Mouse (Mus musculus) frontal cortex, postnatal 14 days (tissue): Measurements from ENCODE around the gene Trem3.
A peak's percentile ranks its signal among the peaks of the same experiment; 100 is the strongest.

Experiments
- DNase-seq, 2 experiments: peaks; one replicate each; pipeline ENCODE4 v3.0.0; 2022; ENCODE audit warnings: low spot score in 2 of 2

Gene Trem3

GRCm38 (mm10) chr17:48269833-48270232 is 22.3 kb downstream of the Trem3 start:
- DNase-seq: no peak

GRCm38 (mm10) chr17:48272158-48272557 is 24.6 kb downstream of the Trem3 start:
- DNase-seq: no peak

- DNase-seq: no peak
These were observed 25.0 kb downstream of the Trem3 start for GRCm38 (mm10) chr17:48272598-48272997.

- no peak for DNase-seq
These were observed 26.5 kb downstream of the Trem3 start for GRCm38 (mm10) chr17:48274098-48274497.

- peak; percentile 34 to 66 for DNase-seq
These were observed 27.3 kb downstream of the Trem3 start for GRCm38 (mm10) chr17:48274885-48275284.

GRCm38 (mm10) chr17:48275736-48276135 is 28.2 kb downstream of the Trem3 start:
- DNase-seq: no peak

GRCm38 (mm10) chr17:48278381-48278780 is 30.8 kb downstream of the Trem3 start:
- DNase-seq: no peak

- DNase-seq: no peak
These were observed 31.4 kb downstream of the Trem3 start for GRCm38 (mm10) chr17:48279002-48279401.

- no peak for DNase-seq
These were observed 33.6 kb downstream of the Trem3 start for GRCm38 (mm10) chr17:48280943-48281738.

DNA sequence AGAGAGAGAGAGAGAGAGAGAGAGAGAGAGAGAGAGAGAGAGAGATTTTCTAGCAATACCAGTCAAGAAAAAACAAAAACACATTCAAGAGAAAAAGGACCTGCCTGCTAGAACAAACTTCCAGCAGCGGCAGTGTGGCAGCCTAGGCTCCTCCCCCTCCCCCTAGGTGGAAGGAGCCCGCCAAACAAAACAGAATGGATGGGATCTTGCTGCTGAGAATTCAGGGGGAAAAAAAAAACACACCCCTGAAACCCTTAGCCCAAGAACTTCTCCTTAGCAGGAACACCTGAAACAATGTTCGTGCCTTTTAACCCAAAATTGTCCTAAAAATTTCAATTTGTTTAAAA is 34.1 kb downstream of the Trem3 start:
- DNase-seq: no peak

GRCm38 (mm10) chr17:48286765-48287164 is 39.2 kb downstream of the Trem3 start:
- no peak for DNase-seq

- DNase-seq: no peak
These were observed 39.7 kb downstream of the Trem3 start for GRCm38 (mm10) chr17:48287276-48287675.

- no peak for DNase-seq
These were observed 46.1 kb downstream of the Trem3 start for GRCm38 (mm10) chr17:48293500-48294194.

DNA sequence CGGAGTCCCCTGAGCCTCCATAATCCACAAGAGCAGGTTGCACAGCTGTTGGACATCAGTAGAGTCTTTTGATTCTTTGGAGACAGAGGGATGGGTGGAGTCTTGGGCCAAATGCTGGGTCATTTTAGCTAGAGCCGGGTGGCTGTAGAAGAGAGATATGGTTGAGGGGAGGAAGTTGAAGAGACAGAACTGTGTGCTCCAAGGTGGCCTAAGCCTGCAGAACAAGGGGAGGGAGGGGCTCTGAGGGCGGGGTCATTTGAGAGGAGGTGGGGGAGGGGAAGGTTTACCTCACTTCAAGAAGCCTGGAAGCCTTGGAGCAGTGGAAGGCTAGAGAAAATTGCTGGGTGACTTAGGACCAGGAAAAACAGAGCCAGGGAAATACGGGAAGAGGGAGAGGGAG is 51.6 kb downstream of the Trem3 start, which contains the start of gene Treml2:
Gene Treml2, plus strand, starts transcription at position 296 of the 400 bp plus-strand sequence.
- no peak for DNase-seq

DNA sequence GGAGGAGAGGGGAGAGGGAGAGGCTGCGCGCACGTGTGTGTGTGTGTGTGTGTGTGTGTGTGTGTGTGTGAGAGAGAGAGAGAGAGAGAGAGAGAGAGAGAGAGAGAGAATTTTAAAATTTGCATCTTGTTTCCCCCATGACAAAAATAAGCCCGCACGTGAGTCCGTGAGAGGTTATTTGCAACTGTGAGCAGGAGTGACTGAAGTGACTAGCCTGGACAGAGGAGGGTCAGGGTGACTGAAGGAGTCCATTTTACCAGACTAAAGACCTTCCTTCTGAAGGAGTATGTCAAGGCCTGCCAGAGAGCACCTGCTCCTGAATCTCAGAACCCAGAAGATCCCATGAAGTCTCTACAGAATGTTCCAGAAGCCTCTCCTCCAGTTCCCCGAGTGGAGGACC is 52.2 kb downstream of the Trem3 start:
- no peak for DNase-seq

- no peak for DNase-seq
These were observed 52.6 kb downstream of the Trem3 start for GRCm38 (mm10) chr17:48300199-48300598.

DNA sequence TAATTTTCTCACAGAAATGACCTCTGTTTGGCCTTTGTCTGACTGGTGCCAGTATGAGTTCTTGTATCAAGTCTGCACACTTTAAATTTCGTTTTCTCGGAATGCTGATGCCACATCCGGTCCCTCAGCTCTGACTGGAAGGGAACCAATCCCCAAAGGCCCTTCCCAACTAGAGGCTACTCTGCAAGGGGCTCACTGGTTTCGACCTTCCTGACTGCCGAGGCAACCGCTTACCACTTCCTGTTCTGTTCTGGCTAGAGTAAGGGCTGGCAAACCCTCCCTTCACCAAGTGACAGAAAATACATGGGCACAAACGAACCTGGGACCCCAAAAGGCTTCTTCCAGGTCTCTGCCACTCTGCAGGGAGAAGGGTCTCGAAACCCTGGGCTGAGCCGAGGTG is 53.3 kb downstream of the Trem3 start:
- DNase-seq: no peak

- no peak for DNase-seq
These were observed 54.2 kb downstream of the Trem3 start for GRCm38 (mm10) chr17:48301792-48302191.
